ENCODE assay signal across 9 mouse cellular contexts in the genomic region with DNA sequence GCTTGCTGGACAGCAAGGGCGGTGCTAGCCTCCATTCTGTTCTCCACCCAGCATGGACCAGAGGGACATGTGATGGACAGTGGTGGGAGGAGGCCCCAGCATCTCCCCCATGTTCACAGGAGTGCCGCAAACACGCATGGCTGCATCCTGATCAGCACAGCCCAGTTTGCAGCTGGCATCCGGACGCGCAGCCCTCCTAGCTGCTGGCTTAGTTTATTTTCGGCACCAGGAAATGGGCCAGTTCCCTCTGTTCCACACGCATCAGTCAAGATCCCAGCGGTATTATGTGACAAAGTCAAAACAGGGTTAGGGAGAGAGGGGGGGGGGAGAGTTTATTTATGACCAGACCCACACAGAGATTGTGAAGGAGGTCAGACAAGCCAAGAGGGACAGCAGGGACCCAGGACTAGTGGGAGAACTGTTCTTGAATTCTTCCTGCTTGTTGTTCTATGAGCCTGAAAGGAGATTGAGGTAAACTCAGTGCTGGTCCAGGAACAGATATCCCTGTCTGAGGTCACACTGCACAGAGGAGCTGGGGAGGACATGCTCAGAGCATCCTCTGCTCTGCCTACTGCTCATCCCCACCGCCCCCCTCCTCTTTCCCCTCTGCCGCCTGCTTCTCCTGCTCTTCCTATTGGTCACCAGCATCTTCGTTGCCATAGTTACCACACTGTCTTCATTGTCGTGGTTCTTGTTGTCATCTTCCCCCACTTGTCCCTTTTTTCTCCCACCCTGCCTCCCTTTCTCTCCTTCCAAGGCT. TPM values are rescaled to one million over a fixed set of nuclear protein-coding genes. Genes with fewer than 3 reads are reported as not detected.
DNase-seq lines count a peak whose midpoint lies in the region; ATAC-seq lines count a peak whose summit lies in the region.
"Had no signal": no experiment of that assay in that cellular context is flagged by ENCODE, and none has a peak within 500 bp of the region (broad histone marks: within the 10 kb centered on the region; RNA-seq: fewer than 3 reads in every experiment).

No protein-coding gene starts in this region.

- ATAC-seq in lung, embryonic 15.5 days (ENCODE audit: borderline replicate concordance, extremely low read depth, low FRiP score, low TSS enrichment): peak; percentile 69
- ATAC-seq in kidney, embryonic 14.5 days (ENCODE audit: low FRiP score, low TSS enrichment): peak; percentile 93
- peak; percentile 61 for ATAC-seq in liver, embryonic 13.5 days (ENCODE audit: low read depth)
- peak; percentile 94 for ATAC-seq in neural tube, embryonic 14.5 days (ENCODE audit: low read depth)

- H3K27ac ChIP-seq in lung, embryonic 15.5 days: peak overlapping the region; percentile 66
- H3K27ac ChIP-seq in kidney, embryonic 14.5 days (ENCODE audit: low read depth, low read length): peak overlapping the region; percentile 52
- H3K27ac ChIP-seq in liver, embryonic 13.5 days: no peak overlapping the region; the same call in 1 of the 2 replicates
- H3K27ac ChIP-seq in neural tube, embryonic 14.5 days (ENCODE audit: low read depth, low read length): peak overlapping the region; percentile 56
- H3K27ac ChIP-seq: heart, embryonic 13.5 days had no signal

- no peak overlapping the region for H3K4me3 ChIP-seq in lung, embryonic 15.5 days
- no peak overlapping the region for H3K4me3 ChIP-seq in kidney, embryonic 14.5 days (ENCODE audit: low read length)
- H3K4me3 ChIP-seq in liver, embryonic 13.5 days (replicated peaks): no peak overlapping the region
- no peak overlapping the region for H3K4me3 ChIP-seq in neural tube, embryonic 14.5 days (ENCODE audit: low read depth, low read length)
- H3K4me3 ChIP-seq: heart, embryonic 13.5 days had no signal

- H3K4me2 ChIP-seq in lung, embryonic 15.5 days: no peak overlapping the region
- H3K4me2 ChIP-seq in kidney, embryonic 14.5 days (replicated peaks; ENCODE audit: low read depth, low read length): 0 out of 2 replicates have a peak overlapping the region, but pooled peaks have one; percentile 5
- no peak overlapping the region for H3K4me2 ChIP-seq in liver, embryonic 13.5 days
- H3K4me2 ChIP-seq in neural tube, embryonic 14.5 days (ENCODE audit: low read depth, low read length): no peak overlapping the region
- H3K4me2 ChIP-seq: heart, embryonic 13.5 days had no signal

- peaks cover 20% of the 10 kb centered on the region for H3K4me1 ChIP-seq in lung, embryonic 15.5 days
- peaks cover 23% of the 10 kb centered on the region for H3K4me1 ChIP-seq in kidney, embryonic 14.5 days (ENCODE audit: control insufficient read depth, insufficient read depth, low read length)
- 0 out of 2 replicates have a peak, but pooled peaks cover 3% of the 10 kb centered on the region for H3K4me1 ChIP-seq in liver, embryonic 13.5 days (replicated peaks)
- peaks cover 6% of the 10 kb centered on the region for H3K4me1 ChIP-seq in neural tube, embryonic 14.5 days (ENCODE audit: control insufficient read depth, insufficient read depth, low read length)

- DNase-seq in lung, postnatal 25 days (ENCODE audit: low spot score): no peak
- peak; percentile 41 for DNase-seq in gastrocnemius, postnatal 10 days
- no peak for DNase-seq in liver, embryonic 13.5 days
- no peak for DNase-seq in testis, postnatal 10 days (ENCODE audit: low spot score)
- no peak for DNase-seq in urinary bladder, postnatal 4 days (ENCODE audit: low spot score in 2 of 2)

- no peak overlapping the region for H3K9ac ChIP-seq in lung, embryonic 15.5 days
- H3K9ac ChIP-seq in kidney, embryonic 14.5 days (ENCODE audit: low read depth, low read length): no peak overlapping the region
- no peak overlapping the region for H3K9ac ChIP-seq in liver, embryonic 13.5 days
- 0 out of 2 replicates have a peak overlapping the region, but pooled peaks have one; percentile 21 for H3K9ac ChIP-seq in neural tube, embryonic 14.5 days (replicated peaks; ENCODE audit: low read depth, low read length)
- H3K9ac ChIP-seq: heart, embryonic 13.5 days had no signal

- H3K36me3 ChIP-seq in lung, embryonic 15.5 days: peaks cover 28% of the 10 kb centered on the region; the same call in 1 of the 2 replicates
- no peaks in the 10 kb centered on the region for H3K36me3 ChIP-seq in kidney, embryonic 14.5 days (ENCODE audit: control insufficient read depth, insufficient read depth, low read length)
- H3K36me3 ChIP-seq in liver, embryonic 13.5 days: no peaks in the 10 kb centered on the region
- no peaks in the 10 kb centered on the region for H3K36me3 ChIP-seq in neural tube, embryonic 14.5 days (ENCODE audit: control insufficient read depth, insufficient read depth, low read length)
- H3K36me3 ChIP-seq: heart, embryonic 13.5 days had no signal

- no peaks in the 10 kb centered on the region for H3K27me3 ChIP-seq in lung, embryonic 15.5 days
- H3K27me3 ChIP-seq in kidney, embryonic 14.5 days (ENCODE audit: control insufficient read depth, insufficient read depth, low read length): no peaks in the 10 kb centered on the region
- H3K27me3 ChIP-seq in liver, embryonic 13.5 days: no peaks in the 10 kb centered on the region
- H3K27me3 ChIP-seq in neural tube, embryonic 14.5 days (ENCODE audit: control insufficient read depth, insufficient read depth, low read length): no peaks in the 10 kb centered on the region
- H3K27me3 ChIP-seq: heart, embryonic 13.5 days had no signal

- 39% methylated on average over 13 of the region's 13 CpGs for WGBS in lung, embryonic 15.5 days
- 23% methylated on average over 13 of the region's 13 CpGs for WGBS in kidney, embryonic 14.5 days
- WGBS in liver, embryonic 13.5 days (ENCODE audit: insufficient replicate concordance): 30% methylated on average over 13 of the region's 13 CpGs
- WGBS in neural tube, embryonic 14.5 days: 36% methylated on average over 13 of the region's 13 CpGs

- H3K9me3 ChIP-seq in lung, embryonic 15.5 days: no peaks in the 10 kb centered on the region
- no peaks in the 10 kb centered on the region for H3K9me3 ChIP-seq in kidney, embryonic 14.5 days (ENCODE audit: control insufficient read depth, low read length)
- H3K9me3 ChIP-seq in liver, embryonic 13.5 days (replicated peaks): no peaks in the 10 kb centered on the region
- H3K9me3 ChIP-seq in neural tube, embryonic 14.5 days (ENCODE audit: control insufficient read depth, low read length): no peaks in the 10 kb centered on the region
- H3K9me3 ChIP-seq: heart, embryonic 13.5 days had no signal

RNA-seq across cellular contexts. Expression of gene Myo5c, which starts 22.6 kb away (rescaled TPM):
- polyA plus RNA-seq in lung, embryonic 15.5 days (2015; fragmentation: Nextera tagmentation; extraction: Ambion mirVana): 27.8 and 30.2 TPM in 2 replicates
- 10 to 100 TPM in 1 of 2 experiments, 1 to 10 TPM in 1; 9.2 to 11.9 TPM for total RNA-seq in gastrocnemius, postnatal 10 days (2021)
- 3.9 and 4.4 TPM in 2 replicates for polyA plus RNA-seq in kidney, embryonic 14.5 days (2014; fragmentation: Nextera tagmentation; extraction: Ambion mirVana)
- polyA plus RNA-seq in liver, embryonic 13.5 days (2015; fragmentation: Nextera tagmentation; extraction: Ambion mirVana): 0.07 and 0.32 TPM in 2 replicates
- 0.40 and 0.84 TPM in 2 replicates for polyA plus RNA-seq in neural tube, embryonic 14.5 days (2014; fragmentation: Nextera tagmentation; extraction: Ambion mirVana)

RNA-seq across cellular contexts. Expression of gene Gnb5, which starts 51.7 kb away (rescaled TPM):
- 15.1 and 15.6 TPM in 2 replicates for polyA plus RNA-seq in lung, embryonic 15.5 days (2015; fragmentation: Nextera tagmentation; extraction: Ambion mirVana)
- 10 to 100 TPM in 1 of 2 experiments, 1 to 10 TPM in 1; 7.9 to 11.2 TPM for total RNA-seq in gastrocnemius, postnatal 10 days (2021)
- polyA plus RNA-seq in kidney, embryonic 14.5 days (2014; fragmentation: Nextera tagmentation; extraction: Ambion mirVana): 22.1 and 27.9 TPM in 2 replicates
- polyA plus RNA-seq in liver, embryonic 13.5 days (2015; fragmentation: Nextera tagmentation; extraction: Ambion mirVana): 1.8 and 2.2 TPM in 2 replicates
- polyA plus RNA-seq in neural tube, embryonic 14.5 days (2014; fragmentation: Nextera tagmentation; extraction: Ambion mirVana): 103 and 113 TPM in 2 replicates
